Mouse (Mus musculus) limb, embryonic 14.5 days (tissue): ENCODE measurements at regions not wholly inside any gene's neighbourhood (a gene's known extent, or its start where the extent isn't known, plus 50 kb on each side); places are given as distances from the start of the nearest gene placed in this dataset.

ENCODE experiments used
- ATAC-seq: fragments of 200-750 bp; cut with Nextera tagmentation; 2 replicates; pipeline ENCODE4 v1.8.0; 2017; ENCODE audit warnings: low read depth, moderate number of reproducible peaks, moderate TSS enrichment; ENCODE audit not compliant: low FRiP score
- DNase-seq: peaks from one replicate; pipeline ENCODE4 v3.0.0-alpha.2; 2015; ENCODE audit warnings: low spot score
- H3K27ac ChIP-seq: fragments of 300-500 bp; sonication (generic); replicated peaks from 2 replicates; pipeline ENCODE4 v1.5.1; 2014; ENCODE audit warnings: low read depth, mild to moderate bottlenecking, low read length, moderate library complexity, mixed read lengths
- H3K27me3 ChIP-seq: fragments of 300-500 bp; sonication (generic); 2 replicates; pipeline ENCODE4 v1.6.1; 2014; ENCODE audit warnings: low read length, mixed read lengths; ENCODE audit not compliant: control insufficient read depth, insufficient read depth
- H3K36me3 ChIP-seq: fragments of 300-500 bp; sonication (generic); 2 replicates; pipeline ENCODE4 v1.6.1; 2014; ENCODE audit warnings: mild to moderate bottlenecking, low read length, moderate library complexity, mixed read lengths; ENCODE audit not compliant: control insufficient read depth, insufficient read depth
- H3K4me1 ChIP-seq: fragments of 300-500 bp; sonication (generic); 2 replicates; pipeline ENCODE4 v1.6.1; 2014; ENCODE audit warnings: antibody characterized with exemption, low read length, mixed read lengths; ENCODE audit not compliant: control insufficient read depth, insufficient read depth
- H3K4me2 ChIP-seq: fragments of 300-500 bp; sonication (generic); replicated peaks from 2 replicates; pipeline ENCODE4 v1.6.1; 2014; ENCODE audit warnings: low read depth, mild to moderate bottlenecking, low read length, moderate library complexity; ENCODE audit not compliant: severe bottlenecking
- H3K4me3 ChIP-seq: fragments of 300-500 bp; sonication (generic); replicated peaks from 2 replicates; pipeline ENCODE4 v1.5.1; 2014; ENCODE audit warnings: low read length
- H3K9ac ChIP-seq: fragments of 300-500 bp; sonication (generic); 2 replicates; pipeline ENCODE4 v1.6.1; 2014; ENCODE audit warnings: mild to moderate bottlenecking, low read depth, low read length, moderate library complexity; ENCODE audit not compliant: severe bottlenecking
- H3K9me3 ChIP-seq: fragments of 300-500 bp; sonication (generic); 2 replicates; pipeline ENCODE4 v1.6.1; 2016; ENCODE audit warnings: low read length; ENCODE audit not compliant: control insufficient read depth
- POLR2A ChIP-seq: fragments of 200-500 bp; IDR thresholded peaks from 2 replicates; pipeline ENCODE4 v1.8.0; 2012; ENCODE audit warnings: inconsistent platforms, mild to moderate bottlenecking, moderate library complexity, borderline replicate concordance; ENCODE audit not compliant: insufficient read depth, insufficient read length; ENCODE audit errors: extremely low read depth
- WGBS: fragments of 180-500 bp; shearing (Covaris S2); extraction: QIAGEN DNeasy Blood & Tissue Kit; methylation state at CpG from one replicate; pipeline ENCODE4 v1.1.7; 2014; 5-methylcytosine and 5-hydroxymethylcytosine counted together

- TF ChIP-seq POLR2A: no peak
- H3K9me3 ChIP-seq: no peaks in the 10 kb centered on the region
- no peak overlapping the region for H3K4me2 ChIP-seq
- 58% methylated on average over 3 of the region's 3 CpGs for WGBS
- DNase-seq: no peak
- no peak for ATAC-seq
- H3K27me3 ChIP-seq: no peaks in the 10 kb centered on the region; the same call in 1 of the 2 replicates
- H3K36me3 ChIP-seq: no peaks in the 10 kb centered on the region
- H3K4me3 ChIP-seq: no peak overlapping the region
- no peaks in the 10 kb centered on the region for H3K4me1 ChIP-seq
- H3K27ac ChIP-seq: no peak overlapping the region
- no peak overlapping the region for H3K9ac ChIP-seq
Observed at GRCm38 (mm10) chr1:190067181-190067580, 103.3 kb downstream of the Prox1 start.

- H3K27me3 ChIP-seq: no peaks in the 10 kb centered on the region; the same call in 1 of the 2 replicates
- no peak for DNase-seq
- no peak overlapping the region for H3K4me2 ChIP-seq
- no peaks in the 10 kb centered on the region for H3K4me1 ChIP-seq
- H3K9me3 ChIP-seq: no peaks in the 10 kb centered on the region
- no peak for ATAC-seq
- no peak for TF ChIP-seq POLR2A
- no peak overlapping the region for H3K4me3 ChIP-seq
- H3K9ac ChIP-seq: no peak overlapping the region
- 33% methylated on average over 9 of the region's 9 CpGs for WGBS
- no peaks in the 10 kb centered on the region for H3K36me3 ChIP-seq
- H3K27ac ChIP-seq: no peak overlapping the region
Observed at GRCm38 (mm10) chr1:190066426-190066825, 104.1 kb downstream of the Prox1 start.

GRCm38 (mm10) chr1:190061560-190062295 is 108.8 kb downstream of the Prox1 start:
- Histone ChIP-seq H3K4me2 (no peak overlapping the region), H3K4me1 (no peaks in the 10 kb centered on the region), H3K9me3 (no peaks in the 10 kb centered on the region), H3K4me3 (no peak overlapping the region), H3K9ac (no peak overlapping the region), H3K27ac (no peak overlapping the region), H3K36me3 (no peaks in the 10 kb centered on the region), H3K27me3 (no peaks in the 10 kb centered on the region; the same call in 1 of the 2 replicates)
- ATAC-seq (no peak), DNase-seq (no peak)
- 40% methylated on average over 9 of the region's 9 CpGs for WGBS
- TF ChIP-seq POLR2A: no peak

- Histone ChIP-seq H3K9ac (no peak overlapping the region), H3K4me2 (no peak overlapping the region), H3K27ac (no peak overlapping the region), H3K9me3 (no peaks in the 10 kb centered on the region), H3K27me3 (no peaks in the 10 kb centered on the region), H3K4me3 (no peak overlapping the region), H3K36me3 (no peaks in the 10 kb centered on the region), H3K4me1 (no peaks in the 10 kb centered on the region)
- WGBS: 64% methylated on average over 3 of the region's 3 CpGs
- no peak for ATAC-seq
- no peak for TF ChIP-seq POLR2A
- DNase-seq: no peak
Observed at GRCm38 (mm10) chr1:190059025-190059424, 111.5 kb downstream of the Prox1 start.

- Histone ChIP-seq H3K36me3 (no peaks in the 10 kb centered on the region), H3K9me3 (no peaks in the 10 kb centered on the region), H3K27ac (no peak overlapping the region), H3K9ac (no peak overlapping the region), H3K4me2 (no peak overlapping the region), H3K4me3 (no peak overlapping the region), H3K4me1 (no peaks in the 10 kb centered on the region), H3K27me3 (no peaks in the 10 kb centered on the region)
- ATAC-seq (no peak), DNase-seq (no peak)
- no peak for TF ChIP-seq POLR2A
- 75% methylated on average over 2 of the region's 2 CpGs for WGBS
Observed at GRCm38 (mm10) chr1:190056931-190057330, 113.6 kb downstream of the Prox1 start.
